Mouse (Mus musculus) layer of hippocampus, postnatal 36 days (tissue): ENCODE results near the gene Hist1h2ba. TPM values are rescaled to one million over a fixed set of nuclear protein-coding genes. Genes with fewer than 3 reads are reported as not detected.

ENCODE experiments used
- DNase-seq, 2 experiments: peaks; one replicate each; pipeline ENCODE4 v3.0.0; 2022
- total RNA-seq, 2 experiments: library from RNA; stranded (reverse); gene quantifications; 2 replicates each; pipeline ENCODE4 v1.2.3; 2021

Hist1h2ba gene
- not detected for total RNA-seq

DNA sequence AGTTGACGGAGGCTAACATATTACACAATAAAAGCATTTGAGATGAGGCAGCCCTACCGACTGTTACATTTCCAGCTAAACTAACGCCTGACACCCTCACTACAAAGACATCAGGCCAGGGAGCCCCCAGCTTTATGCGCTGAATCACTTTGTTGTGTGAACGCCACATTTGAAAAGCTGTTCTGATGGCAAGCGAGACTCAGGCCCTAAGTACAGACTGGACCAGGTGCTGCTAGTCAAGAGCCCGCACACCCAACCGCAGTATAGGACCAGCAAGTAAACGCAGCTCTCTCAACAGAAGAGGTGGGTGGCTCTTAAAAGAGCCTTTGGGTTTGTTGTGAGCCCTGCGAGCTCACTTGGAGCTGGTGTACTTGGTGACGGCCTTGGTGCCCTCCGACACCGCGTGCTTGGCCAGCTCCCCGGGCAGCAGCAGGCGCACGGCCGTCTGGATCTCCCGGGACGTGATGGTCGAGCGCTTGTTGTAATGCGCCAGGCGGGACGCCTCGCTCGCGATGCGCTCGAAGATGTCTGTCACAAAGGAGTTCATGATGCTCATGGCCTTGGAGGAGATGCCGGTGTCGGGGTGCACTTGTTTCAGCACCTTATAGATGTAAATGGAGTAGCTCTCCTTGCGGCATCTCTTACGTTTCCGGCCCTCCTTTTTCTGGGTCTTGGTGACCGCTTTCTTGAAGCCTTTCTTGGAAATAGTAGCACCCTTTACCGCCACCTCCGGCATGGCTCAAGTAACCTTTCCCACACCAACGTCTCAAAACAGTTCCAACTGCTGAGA is at the start of gene Hist1h2ba:
Gene Hist1h2ba (minus strand): TSS at position 736 of the 790 bp plus-strand sequence.
- DNase-seq: no peak

DNA sequence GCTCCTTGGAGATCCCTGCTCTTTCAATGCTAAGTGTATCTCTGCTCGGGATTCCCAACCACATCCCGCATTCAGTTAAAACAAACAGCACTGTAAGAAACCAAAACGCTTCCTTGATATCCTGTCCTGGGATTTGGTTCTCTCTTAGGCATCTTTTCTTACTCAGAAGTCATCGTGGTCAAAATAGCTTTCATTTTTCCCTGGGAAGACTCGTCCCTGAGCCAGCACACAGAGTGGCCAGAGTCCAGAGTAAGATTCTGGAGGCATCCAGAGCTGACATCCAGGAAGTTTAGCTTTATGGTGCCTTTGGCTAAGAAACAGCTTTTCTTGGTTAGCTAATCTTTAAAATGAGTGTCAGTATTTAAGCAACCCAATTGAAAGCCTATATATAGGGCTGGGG is 38.3 kb upstream of the Hist1h2ba start:
- no peak for DNase-seq

DNA sequence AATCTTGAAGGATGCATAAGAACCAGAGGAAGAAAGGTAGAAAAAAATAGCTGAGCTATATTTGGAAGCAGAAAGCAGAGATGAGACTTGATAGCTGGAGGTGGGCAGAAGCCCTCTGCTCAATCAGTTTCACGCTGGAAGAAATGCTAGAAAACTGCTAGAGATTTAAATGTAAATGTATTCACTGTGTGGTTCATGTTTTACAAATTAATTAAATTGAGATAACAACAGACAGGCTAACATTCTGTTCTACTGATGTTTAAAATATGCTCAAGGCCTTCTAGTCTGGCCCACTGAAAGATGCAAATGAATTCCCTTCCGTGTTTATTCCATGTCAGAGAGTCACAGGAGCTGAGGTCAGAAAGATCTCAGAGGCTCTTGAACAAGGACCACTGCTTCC is 37.9 kb upstream of the Hist1h2ba start:
- no peak for DNase-seq

DNA sequence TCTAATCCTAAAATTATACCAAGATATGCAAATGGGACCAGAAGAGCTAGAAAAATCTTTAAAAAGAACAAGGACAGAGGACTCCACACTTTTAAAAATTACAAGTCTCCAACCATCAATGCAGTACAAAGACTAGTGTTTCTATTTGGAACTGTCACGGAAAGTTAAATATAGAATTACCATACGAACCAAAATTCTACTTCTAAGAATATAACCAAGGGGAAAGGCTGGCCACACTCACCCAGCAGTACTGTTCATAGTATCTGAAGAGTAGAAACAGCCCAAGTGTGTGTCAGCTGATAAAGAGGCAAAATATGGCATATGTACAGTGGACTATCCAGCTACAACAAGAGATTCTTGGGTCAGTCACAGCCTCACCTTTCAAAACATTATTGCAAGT is 31.0 kb upstream of the Hist1h2ba start:
- DNase-seq: no peak

DNA sequence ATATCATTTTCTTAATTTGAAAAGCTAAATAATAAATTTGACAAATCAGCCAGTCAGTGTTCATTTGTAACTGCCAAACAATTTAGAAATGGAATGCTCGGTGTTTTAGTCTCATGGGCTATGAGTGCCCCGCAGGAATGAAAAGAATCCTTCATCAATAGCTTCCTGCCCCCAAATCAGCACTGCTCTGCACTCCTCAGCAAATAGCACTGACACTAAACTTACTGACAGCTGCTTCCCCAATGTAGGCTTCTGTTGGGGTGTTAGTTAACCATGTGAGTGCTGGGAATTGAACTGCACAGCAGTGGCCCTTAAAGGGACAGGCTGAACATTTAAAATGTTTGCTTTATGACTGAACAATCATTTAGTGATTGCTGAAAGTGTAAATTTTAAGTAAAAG is 25.8 kb upstream of the Hist1h2ba start:
- DNase-seq: no peak

DNA sequence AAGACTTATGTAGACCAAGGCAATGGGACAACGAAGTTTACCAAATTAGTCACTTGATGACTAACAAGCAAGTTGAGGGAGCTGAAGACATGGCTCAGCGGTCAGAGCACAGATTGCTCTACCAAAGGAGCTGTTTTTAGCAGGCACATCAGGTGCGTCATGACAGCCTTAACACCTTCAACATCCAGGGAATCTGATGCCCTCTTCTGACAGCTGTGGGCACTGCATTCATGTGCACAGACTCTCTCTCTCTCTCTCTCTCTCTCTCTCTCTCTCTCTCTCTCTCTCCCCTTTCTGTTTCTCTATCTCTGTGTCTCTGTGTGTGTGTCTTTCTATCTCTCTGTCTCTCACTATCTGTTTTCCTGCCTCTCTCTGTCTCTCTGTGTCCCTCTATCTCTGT is 17.0 kb upstream of the Hist1h2ba start:
- no peak for DNase-seq

DNA sequence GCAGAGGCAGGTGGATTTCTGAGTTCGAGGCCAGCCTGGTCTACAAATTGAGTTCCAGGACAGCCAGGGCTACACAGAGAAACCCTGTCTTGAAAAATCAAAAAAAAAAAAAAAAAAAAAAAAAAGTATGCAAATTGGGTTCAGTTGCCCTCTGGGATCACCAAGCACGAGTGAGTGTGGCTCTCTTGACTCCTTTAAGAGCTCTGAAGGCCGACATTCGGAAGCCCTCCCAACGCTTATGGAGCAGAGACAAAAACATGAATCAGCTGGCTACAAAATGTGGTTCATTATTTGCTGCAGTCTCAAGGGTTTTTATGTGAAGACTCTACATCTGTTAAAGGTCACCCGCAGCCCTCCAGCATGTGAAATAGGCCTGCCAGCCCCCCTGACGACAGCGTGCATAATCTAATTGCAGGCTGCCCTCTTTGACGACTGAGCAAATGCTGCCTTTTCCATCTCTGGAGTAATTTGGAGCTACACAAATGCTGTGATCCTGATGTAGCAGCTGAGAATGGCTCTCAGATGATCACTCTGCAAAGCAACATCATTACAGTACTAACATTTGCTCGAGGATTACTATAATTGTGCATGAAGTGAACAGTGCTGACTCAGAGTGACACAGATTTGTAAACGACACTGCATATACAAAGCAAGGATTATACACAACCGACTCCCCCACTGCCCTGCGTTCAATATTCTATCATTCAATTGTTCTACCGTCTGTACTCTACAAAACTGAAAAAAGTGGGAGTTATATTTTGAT is 15.7 kb upstream of the Hist1h2ba start:
- DNase-seq: no peak

DNA sequence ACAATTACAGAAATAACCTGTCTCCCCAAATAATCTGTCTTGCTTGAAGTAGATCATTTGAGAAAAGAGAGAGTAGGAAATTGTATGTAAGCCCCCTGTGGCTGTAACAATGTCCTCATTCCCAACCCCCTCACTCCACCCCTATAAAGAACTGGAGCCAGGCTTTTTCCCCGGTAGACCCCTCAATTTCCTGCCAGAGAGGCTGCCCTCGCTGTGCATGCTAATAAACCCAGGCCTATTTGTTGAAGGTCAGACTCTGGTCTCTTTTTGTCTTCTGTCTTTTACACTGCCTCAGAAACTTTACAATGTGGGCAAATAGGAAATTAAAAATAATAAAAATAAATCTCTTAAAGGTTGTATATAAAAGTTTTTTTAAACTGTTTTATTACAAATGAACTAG is 12.3 kb upstream of the Hist1h2ba start:
- no peak for DNase-seq

DNA sequence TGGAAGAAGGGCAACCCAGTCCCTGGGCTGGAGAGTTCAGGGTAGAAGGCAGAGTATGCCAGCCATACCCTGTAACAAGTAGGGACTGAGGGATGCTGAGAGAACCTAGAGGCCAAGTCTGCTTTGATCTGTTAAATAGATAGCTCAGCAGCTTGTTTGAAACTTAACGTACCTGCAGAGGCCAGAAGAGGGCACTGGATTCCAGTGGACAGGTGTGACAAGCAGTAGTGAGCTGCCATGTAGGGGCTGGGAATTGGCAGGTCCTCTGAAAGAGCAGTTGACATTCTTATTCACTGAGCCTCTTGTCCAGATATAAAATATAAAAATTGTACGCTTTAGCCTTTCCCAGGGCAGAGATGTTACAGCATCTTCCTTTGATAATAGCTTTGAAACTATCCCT is 8.9 kb upstream of the Hist1h2ba start:
- DNase-seq: no peak

DNA sequence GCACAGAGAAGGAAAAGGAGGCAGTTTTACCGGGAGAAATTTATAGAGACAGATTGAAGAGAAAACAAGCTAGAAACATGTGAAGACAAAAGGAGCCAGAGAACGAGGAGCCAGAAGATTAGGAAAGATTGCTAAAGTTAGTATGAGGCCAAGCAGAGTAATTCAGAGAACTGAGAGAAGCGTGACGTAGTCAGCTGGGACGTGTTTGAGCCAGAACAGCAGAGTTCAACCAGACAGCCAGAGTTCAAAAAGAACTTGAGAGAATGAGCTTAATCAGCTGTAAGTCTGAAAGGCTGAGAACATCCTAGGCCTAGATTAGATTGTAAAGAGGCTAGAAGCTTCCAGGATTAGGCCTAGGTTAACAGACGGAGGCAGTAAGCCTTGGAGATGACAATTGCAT is 6.3 kb upstream of the Hist1h2ba start:
- no peak for DNase-seq

DNA sequence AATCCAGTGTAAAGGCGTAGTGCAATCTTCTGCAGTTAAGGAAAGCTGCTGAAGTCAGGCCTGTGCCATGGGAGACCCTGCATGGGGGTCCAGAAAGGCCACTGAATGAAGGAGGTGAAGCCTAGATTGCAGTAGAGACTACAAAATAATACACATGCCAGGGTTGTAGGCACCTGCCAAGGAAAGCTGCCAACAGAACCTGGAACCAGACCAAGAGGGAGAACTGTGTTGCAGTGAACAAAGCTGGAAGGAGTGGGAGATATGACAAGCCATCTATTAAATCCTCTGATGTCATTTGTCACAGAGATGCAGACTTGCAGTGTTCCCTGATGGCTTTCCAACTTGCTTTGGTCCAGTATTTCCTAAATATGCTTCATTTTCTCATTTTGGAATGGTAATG is 4.7 kb upstream of the Hist1h2ba start:
- no peak for DNase-seq

DNA sequence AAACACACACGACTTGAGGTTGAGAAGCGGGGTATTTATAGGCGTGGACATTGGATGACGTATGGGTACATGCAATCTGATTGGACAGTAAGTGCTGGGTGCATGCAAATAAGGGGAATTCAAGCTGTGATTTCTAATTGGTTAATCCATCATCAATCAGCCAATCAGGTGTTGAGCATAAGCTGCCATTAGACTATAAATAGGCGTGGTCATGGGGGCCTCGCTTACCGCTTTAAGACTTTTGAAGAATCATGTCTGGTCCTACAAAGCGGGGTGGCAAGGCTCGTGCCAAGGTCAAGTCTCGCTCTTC is 210 bp upstream of the Hist1h2ba start, which contains the start of gene Hist1h2aa:
Gene Hist1h2aa (plus strand): TSS at position 252 of the 310 bp plus-strand sequence.
- DNase-seq: no peak

DNA sequence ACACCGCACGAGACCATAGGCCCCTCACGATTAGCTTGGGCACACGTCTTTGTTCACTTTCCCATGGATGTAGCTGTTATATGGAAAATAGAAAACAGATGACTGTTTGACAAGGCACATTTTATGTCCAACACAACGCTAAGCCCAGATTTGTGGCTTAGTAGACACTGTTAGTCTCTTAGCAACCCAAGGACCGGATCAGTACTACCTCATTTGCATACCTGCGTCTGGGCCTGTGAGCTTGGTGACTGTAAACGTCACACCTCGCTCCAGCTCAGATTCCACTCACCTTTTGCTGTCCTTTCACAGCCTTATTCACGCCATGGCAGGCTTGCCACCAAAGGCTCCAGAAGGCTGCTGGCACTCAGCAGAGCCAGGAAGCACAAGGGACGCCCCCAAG is 3.1 kb downstream of the Hist1h2ba start:
- DNase-seq: no peak

DNA sequence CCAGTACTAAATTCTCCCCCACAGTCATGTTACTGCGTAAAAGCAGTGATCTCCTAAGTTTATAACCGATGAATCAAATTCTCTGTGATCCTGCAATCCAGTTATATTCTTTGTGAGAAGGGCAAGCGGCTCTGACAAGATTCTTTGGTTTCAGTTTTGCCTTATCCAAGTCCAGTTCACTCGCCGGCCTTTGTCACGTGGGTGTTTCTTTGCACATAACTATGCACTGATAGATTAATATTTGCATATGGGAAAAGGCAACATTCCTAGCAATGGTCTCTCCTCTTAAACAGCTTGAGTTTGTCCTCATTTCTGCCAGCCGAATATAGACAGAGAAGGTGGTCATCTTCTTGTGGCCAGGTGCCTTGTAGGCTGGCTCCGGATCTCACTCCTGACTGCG is 3.5 kb downstream of the Hist1h2ba start:
- DNase-seq: no peak

DNA sequence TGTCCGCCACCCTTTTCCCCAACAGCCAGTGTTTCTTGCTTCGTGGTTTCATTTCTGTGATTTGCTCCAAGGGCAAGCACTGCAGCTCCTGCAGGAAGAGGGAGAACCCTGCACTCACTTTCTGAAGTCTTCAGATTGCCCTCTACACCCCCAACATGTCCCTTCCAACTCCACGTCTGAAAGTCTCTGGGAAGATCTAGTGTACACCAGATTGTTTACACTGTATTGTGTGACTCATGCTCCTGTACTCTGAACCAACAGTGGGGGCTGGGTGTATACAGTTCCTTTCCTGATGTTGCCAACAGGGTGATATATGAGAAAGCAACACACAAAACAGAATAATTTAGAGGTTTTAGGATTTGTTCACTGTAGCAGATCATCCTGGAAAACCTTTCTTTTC is 5.3 kb downstream of the Hist1h2ba start:
- no peak for DNase-seq

DNA sequence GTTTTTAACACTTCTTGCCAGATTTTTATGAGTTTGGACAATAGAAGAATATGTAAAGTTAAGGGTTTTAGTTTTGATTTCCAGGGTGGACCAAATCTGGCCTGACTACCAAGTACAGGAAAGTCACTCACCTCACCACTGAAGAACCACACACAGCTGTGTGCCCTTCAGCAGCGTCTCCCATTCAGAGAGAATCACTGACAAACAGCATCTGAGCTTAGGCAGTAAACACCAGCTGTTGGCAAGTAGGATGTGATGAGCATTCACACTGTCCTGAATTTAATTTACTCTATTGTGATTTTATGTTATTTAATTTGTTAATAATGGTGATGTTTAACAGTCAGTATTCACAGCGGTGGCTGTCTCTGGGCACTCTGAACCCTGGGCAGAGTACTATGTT is 8.2 kb downstream of the Hist1h2ba start:
- DNase-seq: no peak

DNA sequence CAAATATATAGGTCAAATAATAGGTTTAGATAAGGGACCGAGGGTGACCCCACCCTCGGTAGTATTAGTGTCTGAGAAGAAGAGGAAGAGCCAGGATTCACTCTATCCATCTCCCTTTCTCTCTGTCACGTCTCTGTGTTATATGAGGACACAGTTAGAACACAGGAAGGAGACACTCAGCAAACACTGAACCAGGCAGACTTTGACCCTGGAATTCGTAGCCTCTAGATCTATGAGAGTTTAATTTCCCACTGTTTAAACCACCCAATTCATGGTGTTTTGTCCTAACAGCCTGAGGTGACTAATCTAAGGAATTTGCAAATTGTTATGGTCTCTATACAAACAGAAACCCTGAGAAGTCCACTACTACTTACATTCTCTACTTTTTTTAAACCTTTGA is 16.3 kb downstream of the Hist1h2ba start:
- DNase-seq: no peak

DNA sequence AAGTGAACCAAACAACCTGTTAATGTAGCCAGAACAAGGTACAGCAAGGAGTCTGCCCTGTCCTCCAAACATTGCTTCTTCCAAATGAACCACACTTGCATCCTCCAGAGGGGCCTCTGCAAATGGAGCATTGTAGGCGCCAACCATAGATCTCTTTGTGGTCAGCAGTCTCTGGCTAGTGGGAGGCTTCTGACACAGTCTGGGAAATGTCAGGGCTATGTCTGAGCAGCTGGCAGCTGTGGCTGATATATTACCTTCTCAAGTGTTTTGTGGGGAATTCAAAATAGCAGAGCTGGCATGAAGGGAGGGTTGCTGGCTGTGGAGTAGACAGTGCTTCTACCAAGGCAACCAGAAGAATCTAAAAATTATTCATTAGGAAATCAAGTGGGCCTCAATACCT is 17.8 kb downstream of the Hist1h2ba start:
- no peak for DNase-seq

DNA sequence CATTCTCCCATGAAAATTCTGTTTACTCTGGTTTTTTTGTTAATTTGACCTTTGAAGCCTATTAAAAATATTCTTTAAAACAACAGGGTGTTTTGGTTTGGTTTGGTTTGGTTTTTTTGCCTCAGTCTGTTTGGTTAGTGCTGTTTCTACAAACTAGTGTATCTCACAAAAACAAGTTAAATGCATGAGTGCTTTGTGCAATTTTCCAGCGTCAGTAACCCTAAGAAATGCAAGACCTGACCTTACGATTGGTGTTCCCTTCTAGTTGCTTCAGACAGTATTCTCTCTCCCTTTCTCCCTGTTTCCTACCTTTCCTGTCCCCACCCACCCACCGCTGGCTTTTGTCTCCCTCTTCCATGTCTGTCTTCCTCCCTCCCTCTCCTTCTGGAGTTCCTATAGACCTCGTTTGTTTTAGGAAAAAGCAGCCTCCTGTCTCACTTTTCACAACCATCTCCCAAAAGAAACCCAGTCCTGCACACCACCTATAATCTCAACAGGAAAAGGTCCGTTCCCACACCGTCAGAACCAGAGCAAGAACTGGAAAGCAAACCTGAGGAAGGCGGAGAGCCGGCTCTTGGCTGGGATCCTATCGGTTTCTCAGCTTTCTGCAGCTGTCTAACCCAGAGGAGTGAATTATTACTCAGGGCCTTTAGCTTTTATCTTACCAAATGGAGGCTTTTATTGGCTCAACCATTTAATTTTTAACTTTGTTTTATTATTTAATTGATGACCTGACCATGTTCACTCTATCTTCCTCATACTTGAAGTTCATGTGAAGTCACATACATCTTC is 19.4 kb downstream of the Hist1h2ba start, which contains the start of gene Slc17a4:
Gene Slc17a4 (minus strand): TSS at position 634 of the 792 bp plus-strand sequence.
- no peak for DNase-seq

DNA sequence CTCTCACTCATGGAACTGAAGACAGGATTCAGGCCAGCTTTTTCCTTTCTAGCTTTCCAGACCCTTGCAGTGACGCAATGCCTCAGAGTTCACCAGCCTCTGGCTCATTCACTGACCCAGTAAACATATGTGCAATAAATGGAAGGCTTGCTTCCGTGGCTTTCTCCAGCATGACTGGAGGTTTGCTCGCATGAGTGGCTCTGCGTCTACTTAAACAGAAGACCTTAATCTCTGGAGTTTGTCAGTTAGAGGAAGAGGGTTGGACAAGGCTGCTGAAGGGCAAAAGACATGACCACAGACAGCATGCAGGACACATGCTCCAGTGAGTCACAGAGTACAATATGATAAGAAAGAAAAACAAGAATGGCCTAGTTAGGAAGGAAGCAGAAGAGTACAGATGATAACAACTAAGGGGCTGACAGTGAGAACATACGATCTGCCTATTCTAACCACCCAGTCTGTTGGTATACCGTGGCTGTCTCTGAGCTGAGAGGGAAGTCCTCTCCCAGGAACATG is 20.1 kb downstream of the Hist1h2ba start:
- DNase-seq: no peak

DNA sequence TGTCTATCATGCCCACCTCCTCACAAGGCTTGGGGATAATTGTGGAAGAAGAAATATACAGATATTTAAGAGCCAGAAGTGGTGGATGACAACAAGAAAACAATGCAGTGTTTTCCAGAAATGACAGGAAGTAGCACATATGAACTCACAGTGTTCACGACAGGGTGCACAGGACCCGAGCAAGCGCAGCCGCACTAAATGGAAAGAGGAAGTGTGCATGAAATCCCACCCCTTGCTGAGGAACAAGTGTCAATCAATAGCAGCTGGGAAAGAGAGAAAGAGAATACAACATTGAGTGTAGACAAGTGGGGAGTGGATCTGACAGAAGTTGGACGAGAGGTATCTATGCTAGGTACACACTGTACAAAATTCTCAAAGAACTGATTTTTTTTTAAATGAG is 22.6 kb downstream of the Hist1h2ba start:
- no peak for DNase-seq

DNA sequence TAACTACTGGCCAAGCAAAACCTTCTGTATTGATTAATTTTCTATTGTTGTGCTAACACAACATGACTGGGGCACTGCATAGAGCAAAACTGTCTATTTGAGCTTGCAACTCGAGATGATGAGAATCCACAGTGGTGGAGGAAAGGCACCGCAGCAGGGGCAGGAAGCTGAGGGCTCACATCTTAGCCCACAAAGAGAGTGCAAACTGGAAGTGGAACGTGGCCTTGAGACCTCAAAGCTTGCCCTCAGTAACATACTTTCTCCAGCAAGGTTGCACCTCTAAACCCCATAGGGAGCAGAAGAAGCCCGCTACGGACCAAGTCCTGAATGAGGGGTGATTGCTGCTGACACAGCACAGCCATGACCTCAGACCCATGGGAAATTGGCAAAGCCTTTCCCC is 23.8 kb downstream of the Hist1h2ba start:
- DNase-seq: no peak

DNA sequence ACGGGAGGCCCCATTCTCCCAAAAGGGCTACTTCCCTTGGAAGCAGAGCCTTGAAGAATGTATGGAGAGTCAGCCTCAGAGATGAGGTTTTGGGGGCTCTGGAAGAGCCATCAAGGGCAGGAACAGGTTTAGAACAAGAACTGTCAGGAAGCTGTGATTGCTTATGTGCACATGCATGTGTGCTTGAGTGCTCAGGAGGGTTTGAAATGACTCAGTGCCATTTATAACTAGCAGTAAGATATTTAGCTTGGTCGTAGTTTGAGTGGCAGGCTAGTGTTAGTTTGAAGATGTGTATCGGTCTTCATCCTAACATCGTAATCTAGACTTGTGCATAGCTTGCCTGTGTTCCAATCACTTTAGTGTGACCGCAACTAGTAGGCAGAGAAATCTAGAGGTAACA is 27.1 kb downstream of the Hist1h2ba start:
- DNase-seq: no peak
